Mouse (Mus musculus) natural killer cell, adult 2 months (primary cell): ENCODE measurements at regions not wholly inside any gene's neighbourhood (a gene's known extent, or its start where the extent isn't known, plus 50 kb on each side); places are given as distances from the start of the nearest gene placed in this dataset.
A peak's percentile ranks its signal among the peaks of the same experiment; 100 is the strongest.

Source experiments
- DNase-seq, 2 experiments: peaks; one replicate each; pipeline ENCODE4 v3.0.0; 2022; ENCODE audit warnings: low spot score in 2 of 2

GRCm38 (mm10) chr8:10931266-10931665, 77.0 kb downstream of the Irs2 start:
- DNase-seq = no peak

GRCm38 (mm10) chr8:10928836-10929235, 79.4 kb downstream of the Irs2 start:
- no peak for DNase-seq

GRCm38 (mm10) chr8:10928342-10928794, 79.9 kb downstream of the Irs2 start:
- no peak for DNase-seq

GRCm38 (mm10) chr8:10927187-10927586, 81.1 kb downstream of the Irs2 start:
- no peak for DNase-seq

- DNase-seq = no peak
These were observed 81.7 kb downstream of the Irs2 start for GRCm38 (mm10) chr8:10926518-10926915.

- no peak for DNase-seq
These were observed 82.4 kb downstream of the Irs2 start for GRCm38 (mm10) chr8:10925582-10926517.

- peak; percentile 13 to 65 for DNase-seq
These were observed 83.6 kb downstream of the Irs2 start for GRCm38 (mm10) chr8:10924526-10925199.

GRCm38 (mm10) chr8:10924001-10924490, 84.2 kb downstream of the Irs2 start:
- no peak for DNase-seq

- DNase-seq = no peak
These were observed 84.9 kb downstream of the Irs2 start for GRCm38 (mm10) chr8:10923071-10924000.

GRCm38 (mm10) chr8:10922209-10923030, 85.8 kb downstream of the Irs2 start:
- no peak for DNase-seq

GRCm38 (mm10) chr8:10921439-10922191, 86.6 kb downstream of the Irs2 start:
- DNase-seq = no peak

- DNase-seq = no peak
These were observed 88.6 kb downstream of the Irs2 start for GRCm38 (mm10) chr8:10919620-10920019.

- DNase-seq = no peak
These were observed 89.7 kb downstream of the Irs2 start for GRCm38 (mm10) chr8:10918403-10919035.

GRCm38 (mm10) chr8:10914616-10915015, 93.6 kb downstream of the Irs2 start:
- no peak for DNase-seq

GRCm38 (mm10) chr8:10912436-10912835, 95.8 kb downstream of the Irs2 start:
- no peak for DNase-seq

GRCm38 (mm10) chr8:10911371-10911770, 96.9 kb downstream of the Irs2 start:
- DNase-seq = no peak

- DNase-seq = no peak
These were observed 97.3 kb downstream of the Irs2 start for GRCm38 (mm10) chr8:10910954-10911353.

- DNase-seq = no peak
These were observed 97.9 kb downstream of the Irs2 start for GRCm38 (mm10) chr8:10910244-10910872.

GRCm38 (mm10) chr8:10909155-10909554, 99.1 kb downstream of the Irs2 start:
- DNase-seq = no peak
